Mouse (Mus musculus): ENCODE results near the gene Plk5.

The Plk5 gene

DNA sequence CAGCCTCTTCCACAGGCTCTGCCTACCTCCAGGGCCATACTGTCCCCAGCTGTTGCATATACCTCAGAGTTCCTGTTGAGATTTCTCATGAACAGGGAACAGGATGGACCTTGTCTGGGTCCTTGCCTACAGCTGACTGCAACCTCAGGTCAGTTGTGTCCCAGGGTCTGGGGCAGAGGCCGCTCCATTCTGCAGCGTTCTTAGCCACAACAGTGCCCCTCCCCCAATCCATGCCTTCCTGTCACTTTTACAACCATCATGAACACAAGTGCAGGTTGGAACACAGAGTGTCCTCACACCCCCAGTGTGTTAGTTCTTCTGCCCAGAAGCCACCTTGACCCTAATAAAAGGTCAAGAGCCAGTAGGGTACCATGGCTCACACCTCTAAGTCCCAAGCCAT lies 32.5 kb downstream of the Plk5 start:
- DNase-seq (ENCODE audit: inconsistent ontology term) = no peak

DNA sequence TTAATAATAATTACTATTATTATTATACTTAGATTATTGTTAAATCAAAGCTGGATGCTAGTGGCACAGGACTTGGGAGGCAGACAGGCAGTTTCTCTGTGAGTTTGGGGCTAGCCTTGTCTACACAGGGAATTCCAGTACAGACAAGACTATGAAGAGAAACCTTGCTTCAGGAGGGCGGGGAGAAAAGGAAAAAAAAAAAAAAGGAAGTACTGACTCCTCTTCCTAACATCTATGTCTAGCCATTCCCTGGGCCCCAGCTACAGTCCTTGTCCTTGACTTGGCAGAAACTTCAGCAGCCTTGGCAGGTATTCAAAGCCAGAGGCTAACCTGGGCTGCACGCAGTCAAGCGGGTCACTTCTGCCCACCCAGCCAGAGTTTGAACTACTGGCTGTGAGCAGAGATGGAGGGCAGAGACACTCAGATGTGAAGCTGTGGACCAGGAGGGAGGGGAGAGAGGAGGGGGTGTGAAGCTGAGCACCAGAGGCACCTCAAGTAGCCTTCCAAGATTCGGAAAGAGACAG lies 33.0 kb downstream of the Plk5 start:
- no peak for DNase-seq (ENCODE audit: inconsistent ontology term)

GRCm38 (mm10) chr10:80390697-80391096 lies 34.4 kb downstream of the Plk5 start:
- DNase-seq (ENCODE audit: inconsistent ontology term) = no peak

- no peak for DNase-seq (ENCODE audit: inconsistent ontology term)
Measured at GRCm38 (mm10) chr10:80392687-80393086, 36.4 kb downstream of the Plk5 start.

GRCm38 (mm10) chr10:80395025-80395627 lies 38.9 kb downstream of the Plk5 start:
- no peak for DNase-seq (ENCODE audit: inconsistent ontology term)

- DNase-seq (ENCODE audit: inconsistent ontology term) = no peak
Measured at GRCm38 (mm10) chr10:80396822-80397523, 40.7 kb downstream of the Plk5 start.

- no peak for DNase-seq (ENCODE audit: inconsistent ontology term)
Measured at GRCm38 (mm10) chr10:80397524-80398173, 41.4 kb downstream of the Plk5 start.

- no peak for DNase-seq (ENCODE audit: inconsistent ontology term)
Measured at GRCm38 (mm10) chr10:80398174-80398535, 41.9 kb downstream of the Plk5 start.

DNA sequence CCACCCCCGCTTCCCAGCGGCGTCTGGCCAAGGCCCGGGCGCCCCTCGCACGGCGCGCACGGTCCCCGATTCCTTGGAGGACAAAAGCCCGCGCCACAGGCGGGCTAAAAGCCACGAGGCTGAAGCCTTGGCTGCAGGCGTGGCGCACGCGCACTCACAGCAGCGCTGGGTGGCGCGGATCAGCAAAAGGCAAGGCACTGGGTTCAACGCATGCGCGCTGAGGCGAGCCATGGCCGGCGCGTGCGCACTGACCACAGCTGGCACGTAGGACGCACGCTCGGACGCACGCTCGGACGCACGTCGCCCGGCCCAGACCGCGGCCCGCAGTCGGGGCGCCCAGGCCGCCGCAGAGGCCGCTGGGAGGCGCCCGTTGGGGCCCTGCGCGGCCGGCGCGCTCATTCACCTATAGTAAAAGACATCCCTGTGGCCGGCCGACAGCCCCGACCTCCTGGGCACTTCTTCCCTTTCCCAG lies 42.5 kb downstream of the Plk5 start:
- DNase-seq (ENCODE audit: inconsistent ontology term) = peak; percentile 98

DNA sequence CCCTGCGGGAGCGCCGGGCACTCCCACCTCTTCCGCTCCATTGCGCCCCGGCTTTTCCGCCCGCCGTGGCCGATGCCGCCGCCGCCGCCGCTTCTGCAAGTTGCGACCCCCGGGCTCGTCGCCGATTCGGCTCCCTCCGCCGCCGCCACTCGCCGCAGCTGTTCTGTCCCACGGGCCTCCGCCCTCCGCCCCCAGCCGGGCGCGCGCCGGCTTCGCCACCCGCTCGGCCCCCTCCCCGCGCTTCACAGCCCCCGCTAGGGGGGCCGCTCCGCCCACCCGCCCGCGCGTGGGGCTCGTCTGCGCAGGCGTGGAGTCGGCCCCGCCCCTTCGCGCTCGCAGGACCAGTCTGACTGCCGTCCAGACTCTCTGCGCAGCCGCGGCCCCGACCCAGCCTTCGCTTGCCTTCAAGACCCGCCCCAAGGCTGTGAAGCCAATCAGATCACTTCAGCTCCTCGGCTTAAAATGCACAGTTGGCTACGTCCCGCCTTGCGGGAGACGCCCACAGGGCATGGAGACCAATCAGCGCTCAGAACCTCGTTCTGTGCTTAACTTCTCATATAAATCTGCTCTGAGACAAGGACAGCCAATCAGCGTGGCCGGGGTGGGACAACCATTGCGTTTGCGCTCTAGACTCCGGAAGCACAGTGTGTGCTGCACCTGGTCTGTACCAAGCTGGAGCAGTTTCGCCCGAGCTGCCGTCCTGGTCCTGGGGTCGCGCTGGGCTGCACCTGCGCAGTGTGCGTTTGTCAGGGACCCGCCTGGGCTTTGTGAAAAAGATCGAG lies 43.1 kb downstream of the Plk5 start, which contains the start of gene Mbd3:
Mbd3 (minus strand) TSS at position 360 of the 782 bp plus-strand sequence.
- peak; percentile 100 for DNase-seq (ENCODE audit: inconsistent ontology term)

GRCm38 (mm10) chr10:80399973-80400703 lies 43.9 kb downstream of the Plk5 start:
- DNase-seq (ENCODE audit: inconsistent ontology term) = no peak

DNA sequence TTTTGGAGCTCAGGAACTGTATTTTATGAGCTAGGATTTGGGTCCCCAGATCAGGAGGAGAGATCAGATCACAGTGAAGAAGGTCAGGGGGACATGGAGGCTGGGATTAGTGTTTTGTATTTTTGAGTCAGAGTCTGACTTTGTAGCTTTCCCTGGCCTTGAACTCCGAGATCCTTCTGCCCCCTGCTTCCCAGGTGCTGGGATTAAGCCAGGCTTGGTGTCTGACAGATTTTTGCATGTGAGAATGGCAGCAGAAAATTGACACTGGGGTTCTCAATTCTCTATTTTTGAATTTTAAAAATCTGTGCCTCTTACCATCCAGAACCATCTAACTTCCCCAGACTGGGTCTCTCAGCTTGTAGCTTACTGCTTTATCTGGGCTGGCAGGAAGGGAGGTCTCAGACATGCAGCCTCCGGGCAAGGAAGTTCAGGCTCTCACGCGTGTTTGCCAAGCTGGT lies 44.5 kb downstream of the Plk5 start:
- DNase-seq (ENCODE audit: inconsistent ontology term) = no peak

- DNase-seq (ENCODE audit: inconsistent ontology term) = no peak
Measured at GRCm38 (mm10) chr10:80403044-80403692, 46.9 kb downstream of the Plk5 start.

DNA sequence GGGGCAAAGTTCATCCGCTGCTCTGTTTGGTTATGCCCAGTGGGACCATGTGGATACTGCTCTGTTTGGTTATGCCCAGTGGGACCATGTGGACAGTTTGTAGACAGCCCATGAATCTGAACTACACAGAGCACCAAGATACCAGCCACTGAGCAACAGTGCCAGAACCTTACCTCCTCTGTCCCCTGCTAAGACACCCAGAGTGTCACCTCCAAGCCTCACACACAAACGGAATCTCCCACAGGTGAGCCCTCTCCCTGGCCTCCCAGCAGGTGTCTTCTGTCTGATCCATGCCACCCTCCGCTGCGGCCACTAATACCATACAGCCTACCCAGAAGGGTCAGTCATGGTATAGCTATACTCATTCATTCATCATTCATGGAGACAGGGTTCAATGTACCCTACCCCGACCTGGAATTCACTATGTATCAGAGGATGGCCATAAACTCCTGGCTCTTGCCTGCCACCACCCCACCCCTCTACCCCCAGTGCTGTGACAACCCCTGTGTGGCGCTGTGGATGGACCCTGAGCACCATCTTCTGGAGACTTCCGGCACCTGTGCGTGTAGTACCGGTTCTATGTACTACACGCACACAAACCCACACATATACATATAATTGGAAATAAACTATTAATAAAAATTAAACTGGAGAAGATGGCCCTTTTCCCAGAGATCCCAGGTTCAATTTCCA lies 49.4 kb downstream of the Plk5 start:
- DNase-seq (ENCODE audit: inconsistent ontology term) = no peak

GRCm38 (mm10) chr10:80406684-80407501 lies 50.6 kb downstream of the Plk5 start, which contains the start of gene Uqcr11:
TSS of gene Uqcr11 (minus strand) at chr10:80406830.
- peak; percentile 93 for DNase-seq (ENCODE audit: inconsistent ontology term)

GRCm38 (mm10) chr10:80407924-80408323 lies 51.7 kb downstream of the Plk5 start:
- DNase-seq (ENCODE audit: inconsistent ontology term) = no peak

DNA sequence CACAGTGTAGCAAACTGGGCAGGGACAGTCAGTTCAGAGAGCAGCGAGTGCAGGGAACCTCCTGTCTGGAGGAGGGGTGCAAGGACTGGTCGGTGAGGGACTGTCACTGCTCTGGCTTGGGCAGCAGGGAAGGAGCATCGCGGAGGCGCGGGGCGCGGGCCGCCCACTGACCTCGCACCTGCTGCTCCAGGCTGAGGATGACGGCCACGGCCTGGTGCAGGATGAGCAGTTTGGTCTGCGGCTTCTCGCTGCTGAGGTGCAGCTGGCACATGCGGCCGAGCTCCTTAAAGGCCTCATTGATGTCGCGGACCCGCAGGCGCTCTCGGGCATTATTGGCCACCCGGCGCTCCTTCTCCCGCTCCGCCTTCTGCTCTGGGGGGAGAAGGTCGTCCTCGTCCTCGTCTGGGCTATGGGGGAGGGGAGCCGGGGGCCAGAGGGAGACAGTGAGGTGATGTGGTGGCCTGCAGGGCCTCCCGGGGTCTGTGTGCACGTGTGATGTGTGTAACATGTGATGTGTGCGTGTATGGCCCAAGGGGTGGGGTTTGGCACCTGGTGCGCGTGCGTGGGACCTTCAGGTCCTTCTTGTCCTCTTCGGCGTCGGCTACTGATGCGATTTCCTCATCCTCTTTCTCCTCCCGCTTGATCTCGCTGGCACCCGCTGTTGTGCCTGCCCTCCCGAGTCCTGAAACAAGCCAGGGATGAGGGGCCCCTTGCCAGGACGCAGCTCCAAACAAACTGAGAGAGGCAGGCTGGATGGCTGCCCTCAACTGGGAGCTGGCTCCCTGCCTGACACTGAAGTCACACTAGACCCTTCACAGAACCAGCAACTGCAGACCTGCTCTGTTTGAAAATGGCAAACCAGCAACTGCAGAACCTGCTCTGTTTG lies 56.6 kb downstream of the Plk5 start:
- peak; percentile 93 for DNase-seq (ENCODE audit: inconsistent ontology term)
